Mouse (Mus musculus) right cerebral cortex, postnatal 14 days (tissue): Measurements from ENCODE around the gene Rfc2.
A peak's percentile ranks its signal among the peaks of the same experiment; 100 is the strongest.
"Not testable (repeated sequence)": the region's sequence is repeated elsewhere in the genome, so short reads cannot be mapped to it uniquely, and the experiment has no call there.

Source experiments
- DNase-seq: peaks from one replicate; pipeline ENCODE4 v3.0.0; 2022

Rfc2 gene

DNA sequence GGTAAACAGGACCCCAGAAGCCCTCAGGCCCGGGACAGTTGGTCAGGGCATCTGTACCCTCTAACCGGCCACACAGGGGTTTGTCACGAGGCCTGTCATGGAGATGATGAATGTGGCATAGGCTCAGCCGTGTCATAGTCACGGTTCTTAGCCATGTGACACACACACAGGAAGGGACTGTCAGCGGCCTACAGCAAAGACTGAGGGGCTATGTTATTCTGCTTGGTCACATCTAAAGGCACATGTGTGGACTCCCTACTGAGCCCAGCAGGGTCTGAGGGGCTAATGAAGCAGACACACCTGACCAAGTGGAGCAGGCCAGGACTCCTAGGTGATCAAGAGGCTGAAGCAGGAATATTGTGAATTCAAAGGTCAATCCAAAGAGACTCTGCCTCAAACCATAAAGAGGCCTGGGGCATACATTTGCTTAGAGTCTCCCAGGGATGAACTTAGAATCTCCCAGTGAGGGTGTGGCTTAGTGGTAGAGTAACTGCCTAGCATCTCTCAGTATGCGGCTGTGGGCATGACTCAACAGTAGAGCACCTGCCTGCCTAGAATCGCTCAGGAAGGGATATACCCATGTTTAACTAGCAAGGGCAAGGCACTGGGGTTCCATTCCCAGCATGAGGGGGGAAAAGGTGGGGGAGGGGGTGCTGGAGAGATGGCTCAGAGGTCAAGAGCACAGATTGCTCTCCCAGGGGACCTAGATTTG lies 30.8 kb downstream of the Rfc2 start:
- no peak for DNase-seq

DNA sequence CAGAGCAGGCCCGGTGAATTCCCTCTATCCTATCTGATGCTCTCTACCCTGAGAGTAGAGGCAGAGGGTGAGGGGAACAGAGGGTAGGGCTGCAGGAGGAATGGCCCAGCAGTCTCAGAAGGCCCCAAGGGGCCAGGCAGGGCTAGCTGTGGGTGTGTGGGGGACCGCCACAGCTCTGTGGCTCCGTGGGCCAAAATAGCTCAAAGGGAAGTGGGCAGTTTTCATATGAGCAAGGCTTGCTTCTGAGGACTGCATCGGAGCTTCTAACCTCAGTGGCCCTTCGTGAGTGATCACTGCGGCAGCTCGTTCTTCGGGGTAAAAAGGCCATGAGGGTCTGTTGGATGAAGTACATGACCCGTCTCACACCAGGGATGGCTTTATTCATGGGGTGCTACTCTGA lies 32.6 kb downstream of the Rfc2 start:
- no peak for DNase-seq

DNA sequence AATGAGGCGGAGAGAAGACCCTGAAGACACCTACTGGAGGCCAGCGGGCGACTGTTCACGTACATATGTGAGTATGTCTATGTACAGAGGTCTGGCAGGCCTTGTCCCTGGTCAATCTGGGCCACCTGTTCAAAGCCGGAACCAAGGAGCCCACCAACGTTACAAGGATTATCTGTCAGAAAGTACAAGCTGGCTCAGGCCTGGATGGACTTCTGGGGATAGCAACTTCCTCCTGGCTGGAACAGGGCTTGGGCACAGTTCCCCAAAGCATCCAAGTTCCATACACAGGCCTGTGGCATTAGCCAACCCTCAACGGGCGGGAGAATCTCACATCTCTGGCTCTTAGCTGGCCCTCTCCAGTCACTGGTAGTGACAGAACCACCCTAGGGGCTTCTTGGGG lies 33.1 kb downstream of the Rfc2 start:
- DNase-seq, result no peak

DNA sequence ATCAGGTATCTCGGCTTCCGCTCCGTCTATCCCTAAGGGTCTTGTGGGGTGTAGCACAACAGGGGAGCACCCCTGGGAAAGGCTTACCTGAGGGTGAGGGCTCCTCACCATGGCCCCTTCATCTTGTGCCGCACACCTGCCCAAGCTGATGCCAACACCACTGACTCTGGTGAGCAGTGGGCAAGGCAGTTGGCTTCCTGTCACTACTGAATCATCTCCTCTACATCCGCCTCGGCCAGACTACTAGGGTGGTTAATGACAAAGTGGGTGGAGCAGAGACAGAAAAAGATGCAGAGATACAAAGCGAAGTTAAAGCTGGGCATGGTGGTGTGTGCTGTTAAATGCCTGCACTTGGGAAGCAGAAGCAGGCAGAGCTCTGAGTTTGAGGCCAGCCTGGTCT lies 33.6 kb downstream of the Rfc2 start, which contains the start of gene Lat2:
Gene Lat2 (minus strand): TSS at position 224 of the 400 bp plus-strand sequence.
- no peak for DNase-seq

DNA sequence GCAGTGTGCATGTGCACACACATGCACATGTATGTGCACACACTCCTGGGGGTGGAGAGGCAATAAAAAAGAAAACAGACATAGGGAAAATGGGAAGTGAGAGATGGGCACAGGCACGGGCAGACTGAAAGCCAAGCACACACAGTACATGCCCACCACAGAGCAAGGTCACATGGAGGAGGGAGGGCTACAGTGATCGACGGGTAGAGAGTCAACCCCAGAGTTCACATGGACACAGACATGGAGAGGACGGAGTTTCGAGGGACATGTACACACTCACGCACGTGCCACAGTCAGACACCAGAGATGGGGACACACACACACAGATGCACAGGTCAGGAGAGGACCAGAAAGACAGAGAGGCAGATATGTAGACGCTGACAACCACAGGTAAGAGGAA lies 34.2 kb downstream of the Rfc2 start:
- no peak for DNase-seq

DNA sequence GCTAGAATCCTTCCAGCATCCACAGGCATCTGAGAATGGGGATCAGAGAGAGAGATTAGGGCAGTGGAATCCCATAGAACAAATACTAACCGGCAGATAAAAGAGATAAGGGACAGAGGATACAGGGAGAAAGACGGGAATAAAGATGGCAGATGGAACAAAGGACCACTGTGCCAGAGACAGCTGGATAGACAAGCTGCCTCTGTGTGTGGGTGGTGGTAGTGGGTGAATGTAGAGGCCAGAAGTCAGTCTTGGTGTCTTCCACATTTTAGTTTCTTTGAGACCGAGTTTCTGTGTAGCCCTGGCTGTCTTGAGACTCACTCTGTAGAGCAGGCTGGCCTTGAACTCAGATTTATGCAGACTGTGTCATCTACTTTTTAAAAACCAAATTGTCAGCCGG lies 34.6 kb downstream of the Rfc2 start:
- DNase-seq, result no peak

DNA sequence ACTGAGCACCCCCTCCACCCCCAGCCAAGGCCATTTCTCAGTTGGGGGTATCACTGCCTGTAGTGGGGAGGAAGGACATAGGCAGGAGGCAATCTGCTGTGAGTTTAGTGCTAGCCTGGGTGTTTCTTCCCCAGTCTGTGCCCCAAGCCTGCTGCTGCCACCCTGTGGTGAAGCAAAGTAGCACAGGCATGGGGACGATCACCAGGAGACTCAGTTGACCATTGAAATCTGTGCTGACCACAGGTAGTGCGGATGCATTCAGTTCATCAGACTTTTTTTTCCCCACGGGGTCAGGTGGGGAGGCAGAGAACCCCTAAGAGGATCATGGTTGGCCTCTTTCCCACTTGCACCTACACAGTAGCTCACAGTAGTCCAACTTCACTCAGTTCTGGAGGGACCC lies 35.9 kb downstream of the Rfc2 start:
- DNase-seq, result peak; percentile 65

DNA sequence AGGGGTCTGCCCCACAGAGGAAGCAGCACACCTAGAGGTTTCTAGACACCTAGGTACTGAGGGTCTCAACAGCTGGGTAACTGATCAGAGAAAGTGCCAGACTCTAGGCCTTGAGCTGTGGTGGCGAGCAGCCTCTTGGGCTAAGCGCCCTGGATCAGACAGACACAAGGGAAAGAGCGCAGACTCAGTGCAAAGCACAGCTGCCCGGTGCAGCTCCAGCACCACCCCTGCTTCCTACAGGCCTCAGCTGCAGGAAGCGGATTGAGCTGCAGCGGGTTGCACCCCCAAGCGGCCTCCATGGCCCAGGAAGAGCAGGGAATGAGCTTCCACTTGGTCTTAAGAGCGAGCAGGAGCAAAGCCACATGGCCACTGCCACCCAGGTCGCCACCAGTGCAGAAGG lies 39.3 kb downstream of the Rfc2 start:
- no peak for DNase-seq

DNA sequence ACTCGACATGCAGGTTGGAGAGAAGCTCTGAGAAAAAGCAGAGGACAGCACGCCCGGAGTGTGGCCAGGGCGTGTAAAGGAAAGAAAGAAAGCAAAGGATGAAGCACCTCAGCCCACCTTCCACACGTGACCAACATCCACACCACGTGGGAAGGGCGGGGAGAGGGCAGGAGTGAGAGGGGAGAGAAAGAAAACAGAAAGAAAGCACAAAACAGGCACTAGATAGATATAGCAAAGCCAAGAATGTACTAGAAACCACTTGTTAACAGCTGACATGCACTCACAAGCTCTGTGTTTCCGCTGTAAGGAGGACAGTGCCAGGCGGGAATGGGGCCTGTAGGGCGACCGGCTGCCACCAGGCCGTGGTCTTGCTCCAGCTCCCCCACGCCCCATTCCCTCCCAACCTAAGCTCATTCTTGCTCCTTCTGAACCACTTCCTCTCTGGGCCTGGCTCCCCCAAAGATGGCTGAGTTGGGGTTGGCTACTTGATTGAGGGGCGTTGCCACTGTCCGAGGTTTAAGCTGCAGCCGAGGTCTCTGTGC lies 40.0 kb downstream of the Rfc2 start:
- DNase-seq, result no peak

DNA sequence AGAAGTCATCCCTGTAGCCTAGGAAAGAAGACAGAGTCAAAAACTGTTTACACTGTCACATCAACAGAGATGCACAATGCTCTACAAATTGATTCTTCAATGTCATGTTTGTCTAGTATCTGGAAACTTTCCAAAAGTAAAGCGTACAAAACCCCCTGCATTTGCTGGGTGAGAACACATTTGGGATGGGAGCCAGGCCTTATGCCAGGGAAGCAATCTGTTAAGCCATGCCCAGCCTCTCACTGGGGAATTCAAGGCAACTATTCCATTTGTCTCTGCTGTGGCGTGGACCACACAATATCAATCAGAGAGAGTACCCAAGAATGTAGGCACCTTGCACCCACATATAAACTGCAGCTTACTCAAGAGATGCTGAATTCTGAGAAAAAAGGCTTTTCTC lies 40.9 kb downstream of the Rfc2 start:
- no peak for DNase-seq

DNA sequence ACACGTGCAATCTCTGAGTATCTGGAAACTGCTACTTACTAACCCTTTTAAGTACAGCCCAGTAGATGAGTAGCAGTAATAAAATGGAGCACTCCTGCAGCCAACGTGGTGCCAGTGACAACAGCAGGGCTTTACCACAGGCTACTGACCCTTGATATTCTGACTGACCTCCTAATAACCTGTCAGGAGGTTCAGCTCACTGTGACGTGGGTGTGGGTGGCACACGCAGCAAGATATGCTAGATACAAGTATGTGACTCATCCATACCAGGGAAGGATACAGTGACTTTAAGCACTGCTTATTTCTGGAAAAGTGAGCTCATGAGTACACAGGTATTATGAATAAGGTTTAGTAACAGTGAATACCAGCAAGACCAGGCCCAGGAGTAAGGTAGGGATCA lies 48.3 kb downstream of the Rfc2 start:
- no peak for DNase-seq

DNA sequence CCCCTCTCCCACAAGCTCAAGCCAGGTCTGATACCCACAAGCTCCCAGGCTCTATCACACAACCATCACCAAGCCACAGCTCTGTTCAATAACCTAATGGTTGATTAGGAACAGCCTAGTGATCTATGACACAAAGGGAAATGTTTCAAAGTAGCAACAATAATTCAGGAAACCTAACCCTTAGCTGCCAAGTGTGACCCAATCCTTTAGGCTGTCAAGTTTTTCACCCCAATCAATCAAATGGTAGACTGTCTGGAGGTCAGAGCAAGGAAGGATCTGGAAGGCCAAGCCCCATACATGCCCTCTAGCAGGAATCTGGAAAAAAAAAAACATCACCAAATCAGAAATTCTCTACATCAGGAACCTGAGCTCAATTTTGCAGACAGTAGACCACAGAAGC lies 49.7 kb downstream of the Rfc2 start:
- no peak for DNase-seq

DNA sequence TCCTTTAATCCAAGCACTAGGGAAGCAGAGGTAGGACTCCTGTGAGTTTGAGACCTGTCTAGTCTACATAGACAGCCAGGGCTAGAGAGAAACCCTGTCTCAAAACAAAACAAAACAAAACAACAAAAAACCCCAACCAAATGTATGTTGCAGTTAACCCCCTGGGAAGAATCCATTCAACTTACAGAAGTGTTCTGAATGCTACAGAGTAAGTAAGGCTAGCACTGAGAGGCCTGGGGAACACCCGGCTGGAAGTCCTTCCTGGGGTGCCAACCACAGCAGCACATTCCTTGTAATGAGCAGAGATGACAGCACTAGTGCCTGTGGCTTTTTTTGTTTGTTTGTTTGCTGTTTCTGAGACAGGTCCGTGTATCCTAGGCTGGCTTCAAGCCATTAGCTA lies 51.7 kb downstream of the Rfc2 start:
- no peak for DNase-seq

DNA sequence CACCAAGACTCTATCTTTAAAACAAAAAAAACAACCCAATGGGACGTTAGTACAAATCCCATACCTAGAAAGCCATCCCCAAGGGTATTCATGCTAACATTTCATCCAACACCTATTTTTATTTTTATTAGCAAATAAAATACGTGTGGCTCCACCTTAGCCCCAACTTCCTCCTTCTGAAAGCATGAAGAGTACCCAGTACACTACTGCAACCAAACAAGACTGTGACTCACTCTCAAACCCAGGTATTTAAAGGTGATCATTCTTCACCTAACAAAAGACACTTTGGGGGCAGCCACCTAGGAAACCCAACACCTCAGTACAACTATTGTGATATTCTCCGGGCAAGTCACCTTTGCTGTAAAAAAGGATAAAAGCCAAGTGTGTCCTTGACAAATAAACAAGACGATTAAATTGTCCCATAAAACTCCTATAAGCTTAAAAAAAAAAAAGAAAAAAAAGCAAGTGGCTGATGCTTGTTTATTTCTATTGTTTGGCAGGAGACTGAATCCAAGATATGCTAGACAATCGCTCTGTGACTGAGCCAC lies 56.7 kb downstream of the Rfc2 start:
- DNase-seq, result no peak

DNA sequence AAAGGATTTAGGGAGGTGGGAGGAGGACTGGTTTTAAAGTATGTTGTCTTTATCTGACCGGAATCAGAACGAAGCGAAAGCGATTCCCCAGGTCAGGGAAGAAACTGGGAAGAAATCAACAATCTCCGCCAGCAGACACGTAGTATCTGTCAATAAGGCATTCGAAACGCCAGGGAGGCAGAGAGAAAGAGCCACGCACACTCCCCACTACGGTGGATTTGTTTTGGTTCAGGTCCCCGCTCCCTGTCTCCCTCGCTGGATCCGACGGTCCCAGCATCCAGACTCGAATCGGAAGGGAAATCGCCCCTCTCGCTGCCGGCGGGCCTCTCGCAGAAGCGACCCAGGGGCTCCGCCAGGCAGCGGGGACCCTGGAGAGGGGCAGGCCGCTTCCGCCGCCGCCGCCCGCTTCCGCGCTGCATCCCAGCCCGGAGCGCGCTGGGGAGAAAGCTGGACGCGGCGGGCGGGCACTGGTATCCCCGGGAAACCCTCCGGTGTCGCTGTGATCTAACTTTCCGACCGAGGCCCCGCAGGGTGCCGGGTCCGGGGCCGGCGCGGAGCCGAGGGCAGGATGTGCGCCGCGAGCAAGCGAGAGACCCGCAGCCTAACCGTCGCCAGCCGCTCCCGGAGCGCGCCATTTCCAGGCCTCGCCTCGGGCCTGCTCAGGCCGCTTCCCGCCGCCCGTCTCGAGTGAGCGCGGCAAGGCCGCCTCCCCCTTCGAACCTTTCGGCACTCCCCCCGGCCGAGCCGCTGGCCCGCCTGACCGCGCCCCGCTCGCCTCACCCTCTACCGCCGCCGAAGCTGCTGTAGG lies 57.5 kb downstream of the Rfc2 start:
- no peak for DNase-seq

DNA sequence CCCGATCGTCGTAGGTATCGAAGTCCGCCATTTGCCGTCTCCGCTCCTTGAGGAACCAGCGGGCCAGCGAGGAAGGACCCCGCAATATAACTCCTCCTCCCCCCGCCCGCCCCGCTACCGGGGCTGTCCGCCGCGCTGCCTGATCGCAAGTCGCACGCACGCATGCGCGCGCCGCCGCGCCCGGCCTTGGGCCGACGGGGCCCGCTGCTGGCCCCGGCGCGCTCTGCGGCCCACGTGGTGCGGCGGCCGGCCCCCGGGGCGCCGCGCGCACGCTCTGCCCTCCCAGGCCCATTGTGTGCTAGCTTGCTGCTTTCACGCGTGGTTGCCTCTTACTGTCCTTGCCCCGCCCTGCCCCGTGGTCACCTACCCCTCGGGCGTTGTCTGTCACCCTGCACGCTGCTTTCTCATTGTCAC lies 58.1 kb downstream of the Rfc2 start, which contains the start of gene Eif4h:
Gene Eif4h (minus strand): TSS at position 222 of the 414 bp plus-strand sequence.
- DNase-seq, result peak; percentile 98

DNA sequence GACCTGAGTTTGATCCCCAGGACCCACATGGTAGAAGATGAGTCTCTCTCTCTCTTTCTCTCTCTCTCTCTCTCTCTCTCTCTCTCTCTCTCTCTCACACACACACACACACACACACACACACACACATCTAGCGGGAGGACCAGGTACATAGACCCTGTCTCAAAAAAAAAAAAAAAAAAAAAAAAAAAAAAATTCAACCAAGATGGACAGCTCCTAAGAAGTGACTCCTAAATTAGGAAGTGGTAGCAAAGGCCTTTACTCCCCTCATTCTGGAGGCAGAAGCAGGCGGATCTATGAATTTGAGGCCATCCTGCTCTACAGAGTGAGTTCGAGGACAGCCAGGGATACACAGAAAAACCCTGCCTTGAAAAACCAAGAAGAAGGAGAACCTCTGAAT lies 59.2 kb downstream of the Rfc2 start:
- DNase-seq, result no peak

DNA sequence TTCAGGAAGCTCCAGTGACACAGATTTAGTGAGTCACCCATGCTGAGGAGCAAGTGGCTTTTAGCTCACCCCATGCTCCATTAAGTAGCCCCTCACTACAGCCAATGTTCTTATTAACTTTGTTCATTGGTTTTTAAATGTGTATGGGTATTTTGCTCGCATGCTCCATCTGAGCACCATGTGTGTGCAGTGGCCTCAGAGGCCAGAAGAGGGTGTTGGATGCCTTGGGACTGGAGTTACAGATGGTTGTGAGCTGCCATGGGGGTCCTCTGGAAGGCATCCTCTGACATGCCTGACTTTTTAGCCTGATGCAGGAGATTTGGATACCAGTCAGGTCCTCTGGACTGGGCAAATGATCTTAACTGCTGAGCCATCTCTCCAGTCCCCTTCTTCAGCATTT lies 63.0 kb downstream of the Rfc2 start:
- DNase-seq, result no peak

DNA sequence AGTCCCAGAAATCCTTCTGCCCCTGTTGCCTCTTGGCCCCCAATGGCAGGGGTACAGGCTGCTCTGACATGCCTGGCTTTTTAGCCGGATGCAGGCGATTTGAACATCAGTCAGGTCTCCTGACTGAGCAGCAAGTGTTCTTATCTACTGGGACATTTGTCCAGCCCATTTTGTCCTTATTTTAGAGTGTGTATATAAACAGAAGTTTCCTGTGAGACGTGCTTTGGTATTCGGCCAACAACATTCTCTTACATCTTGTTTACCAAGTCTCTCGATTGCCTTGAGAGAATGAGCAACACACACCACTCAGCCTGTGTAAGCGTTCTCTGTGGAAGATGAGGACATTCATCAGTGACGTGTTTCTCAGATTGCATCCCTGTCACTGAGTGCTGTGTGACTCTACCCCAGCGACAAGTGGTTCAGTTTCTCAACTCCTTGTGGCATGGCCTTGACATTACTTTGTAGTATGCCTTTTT lies 63.5 kb downstream of the Rfc2 start:
- no peak for DNase-seq

DNA sequence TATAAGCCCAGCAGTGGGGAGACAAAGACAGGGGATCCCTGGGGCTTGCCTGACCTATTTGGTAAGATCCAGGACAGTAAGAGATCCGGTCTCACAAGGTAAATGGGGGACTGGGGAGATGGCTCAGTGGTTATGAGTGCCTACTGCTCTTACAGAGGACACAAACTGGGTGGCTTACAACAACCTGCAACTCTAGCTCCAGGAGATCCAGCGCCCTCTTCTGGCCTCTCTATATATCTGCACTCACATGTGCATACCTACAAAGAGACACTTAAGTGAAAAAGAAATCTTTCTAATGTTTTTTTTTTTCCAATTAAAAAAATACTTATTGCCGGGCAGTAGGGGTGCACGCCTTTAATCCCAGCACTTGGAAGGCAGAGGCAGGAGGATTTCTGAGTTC lies 65.3 kb downstream of the Rfc2 start:
- no peak for DNase-seq

DNA sequence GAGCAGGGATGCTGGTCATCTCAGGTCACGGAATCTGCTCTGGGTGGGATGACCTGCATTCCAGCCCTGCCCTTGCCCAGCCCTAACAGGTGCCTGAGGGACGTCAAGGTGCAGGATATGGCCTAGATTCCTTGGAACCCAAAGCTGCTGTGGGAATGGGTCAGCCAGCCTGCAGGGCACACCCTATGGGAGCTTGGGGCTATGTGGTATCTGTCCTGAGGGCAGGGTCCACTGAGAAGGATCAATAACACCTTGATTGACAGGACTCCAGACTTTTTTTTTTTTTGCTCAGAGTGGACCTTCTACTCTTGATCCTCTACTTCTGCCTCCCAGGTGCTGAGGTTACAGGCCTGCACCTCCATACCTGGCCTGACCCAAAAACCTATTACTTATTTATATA lies 66.2 kb downstream of the Rfc2 start:
- no peak for DNase-seq

DNA sequence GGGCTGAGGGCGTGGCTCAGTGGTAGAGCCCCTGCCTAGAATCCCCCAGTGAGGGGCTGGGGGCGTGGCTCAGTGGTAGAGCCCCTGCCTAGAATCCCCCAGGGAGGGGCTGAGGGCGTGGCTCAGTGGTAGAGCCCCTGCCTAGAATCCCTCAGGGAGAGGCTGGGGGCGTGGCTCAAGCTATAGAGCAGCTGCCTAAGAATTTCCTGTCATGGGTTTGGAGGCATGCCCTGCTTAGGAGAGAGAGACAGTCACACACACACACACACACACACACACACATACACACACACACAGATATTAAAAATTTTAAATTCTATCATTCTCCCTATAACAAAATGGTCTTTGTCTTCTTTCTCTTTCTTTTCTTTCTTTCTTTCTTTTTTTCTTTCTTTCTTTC lies 67.8 kb downstream of the Rfc2 start:
- DNase-seq, result not testable (repeated sequence)

DNA sequence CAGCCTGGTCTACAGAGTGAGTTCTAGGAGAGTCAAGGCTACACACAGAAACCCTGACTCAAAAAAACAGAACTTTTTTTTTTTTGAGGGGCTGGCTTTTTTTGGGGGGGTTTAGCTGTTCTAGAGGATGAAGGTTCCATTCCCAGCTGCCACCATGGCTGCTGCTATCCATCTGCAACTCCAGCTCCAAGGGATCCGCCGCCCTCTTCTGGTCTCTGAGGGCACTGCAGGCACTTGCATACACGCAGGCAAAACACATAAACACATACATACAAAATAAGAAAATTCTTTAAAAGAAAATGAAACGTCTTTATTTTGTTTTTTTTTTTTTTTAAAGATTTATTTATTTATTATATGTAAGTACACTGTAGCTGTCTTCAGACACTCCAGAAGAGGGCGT lies 69.8 kb downstream of the Rfc2 start:
- DNase-seq, result peak; percentile 61
